Mouse (Mus musculus): ENCODE results near the gene Nell2. TPM values are rescaled to one million over a fixed set of nuclear protein-coding genes. Genes with fewer than 3 reads are reported as not detected.
"Not testable (repeated sequence)": the region's sequence is repeated elsewhere in the genome, so short reads cannot be mapped to it uniquely, and the experiment has no call there.

Nell2 gene
- total RNA-seq, 2 experiments from 2014 or later = 738 to 777 TPM

- H3K27ac ChIP-seq = no peak overlapping the region
- no peak for TF ChIP-seq CTCF (conservative IDR thresholded peaks at IDR 0.05)
These were observed 287.2 kb downstream of the Nell2 start for GRCm38 (mm10) chr15:95241161-95241560.

GRCm38 (mm10) chr15:95237021-95237420 is 291.3 kb downstream of the Nell2 start:
- not testable (repeated sequence) for H3K4me3 ChIP-seq; H3K27ac ChIP-seq; DNase-seq (ENCODE audit: low spot score in 2 of 2)

More at GRCm38 (mm10) chr15:95241161-95241560, 287.2 kb downstream of the Nell2 start:
- DNase-seq (ENCODE audit: low spot score in 2 of 2) = no peak
- H3K4me3 ChIP-seq = no peak overlapping the region

- Histone ChIP-seq H3K27ac (peak overlapping the region; percentile 33), H3K4me3 (no peak overlapping the region)
- TF ChIP-seq CTCF (conservative IDR thresholded peaks at IDR 0.05) = no peak
- DNase-seq (ENCODE audit: low spot score in 2 of 2) = no peak
These were observed 291.9 kb downstream of the Nell2 start for GRCm38 (mm10) chr15:95236509-95236908.

DNA sequence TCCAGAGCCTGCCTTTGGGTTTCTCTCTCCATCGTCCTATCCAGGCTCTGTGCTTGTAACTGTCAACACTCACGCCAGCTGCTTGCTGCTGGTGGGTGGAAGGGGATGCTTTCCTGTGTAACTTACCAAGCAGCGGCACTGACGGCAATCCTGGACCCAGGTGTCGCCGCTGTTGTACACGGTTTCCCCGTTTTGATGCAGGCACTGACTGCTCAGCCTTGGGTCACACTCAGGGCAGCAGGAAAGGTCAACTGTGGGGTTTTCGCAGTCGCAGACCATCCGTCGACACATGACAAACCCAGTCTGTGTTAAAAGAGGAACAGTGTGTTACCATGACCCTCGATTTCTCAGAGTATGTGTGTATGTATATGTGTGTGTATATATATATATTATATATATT is 297.2 kb downstream of the Nell2 start:
- peak overlapping the region; percentile 18; the same call in 1 of the 2 replicates for H3K27ac ChIP-seq
- TF ChIP-seq CTCF (conservative IDR thresholded peaks at IDR 0.05) = no peak
- no peak for DNase-seq (ENCODE audit: low spot score in 2 of 2)
- no peak overlapping the region for H3K4me3 ChIP-seq

GRCm38 (mm10) chr15:95216640-95217365 is 311.6 kb downstream of the Nell2 start:
- Histone ChIP-seq H3K27ac (peak overlapping the region; percentile 61), H3K4me3 (no peak overlapping the region)
- TF ChIP-seq CTCF (conservative IDR thresholded peaks at IDR 0.05) = no peak
- DNase-seq (ENCODE audit: low spot score in 2 of 2) = peak; percentile 68 to 74

DNA sequence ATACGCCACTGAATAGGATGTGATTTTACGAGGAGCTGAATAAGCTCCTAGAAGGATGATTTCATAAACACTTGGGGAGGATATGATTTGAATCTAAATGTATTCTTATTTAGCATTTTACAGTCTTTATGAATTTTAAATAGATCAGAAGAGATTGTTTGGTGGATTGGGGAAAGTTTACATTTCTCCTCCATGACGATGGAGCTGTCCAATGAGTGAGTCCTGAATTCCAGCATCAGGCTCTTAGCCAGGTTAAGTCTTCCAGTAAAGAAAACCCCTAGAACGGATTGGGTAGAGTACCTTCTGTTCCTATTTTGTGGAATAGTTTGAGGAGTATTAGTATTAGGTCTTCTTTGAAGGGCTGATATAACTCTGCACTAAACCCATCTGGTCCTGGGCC is 317.8 kb downstream of the Nell2 start:
- no peak for DNase-seq (ENCODE audit: low spot score in 2 of 2)
- no peak for TF ChIP-seq CTCF (conservative IDR thresholded peaks at IDR 0.05)

GRCm38 (mm10) chr15:95209186-95209585 is 319.2 kb downstream of the Nell2 start:
- no peak for DNase-seq (ENCODE audit: low spot score in 2 of 2)
- H3K4me3 ChIP-seq = no peak overlapping the region
- TF ChIP-seq CTCF (conservative IDR thresholded peaks at IDR 0.05) = no peak
- H3K27ac ChIP-seq = no peak overlapping the region

More for the DNA sequence above, 317.8 kb downstream of the Nell2 start:
- no peak overlapping the region for H3K4me3 ChIP-seq
- no peak overlapping the region for H3K27ac ChIP-seq

- Histone ChIP-seq H3K4me3 (no peak overlapping the region), H3K27ac (no peak overlapping the region)
- TF ChIP-seq CTCF (conservative IDR thresholded peaks at IDR 0.05) = no peak
- DNase-seq (ENCODE audit: low spot score in 2 of 2) = no peak
These were observed 334.6 kb downstream of the Nell2 start for GRCm38 (mm10) chr15:95193661-95194280.

- no peak for TF ChIP-seq CTCF (conservative IDR thresholded peaks at IDR 0.05)
- DNase-seq (ENCODE audit: low spot score in 2 of 2) = no peak
- H3K27ac ChIP-seq = no peak overlapping the region
- H3K4me3 ChIP-seq = no peak overlapping the region
These were observed 335.4 kb downstream of the Nell2 start for GRCm38 (mm10) chr15:95192951-95193350.

- no peak for DNase-seq (ENCODE audit: low spot score in 2 of 2)
- H3K27ac ChIP-seq = no peak overlapping the region
These were observed 342.1 kb downstream of the Nell2 start for GRCm38 (mm10) chr15:95186226-95186625.

GRCm38 (mm10) chr15:95185419-95185818 is 342.9 kb downstream of the Nell2 start:
- no peak for TF ChIP-seq CTCF (conservative IDR thresholded peaks at IDR 0.05)
- H3K27ac ChIP-seq = 0 out of 2 replicates have a peak overlapping the region, but pooled peaks have one; percentile 23
- H3K4me3 ChIP-seq = 0 out of 2 replicates have a peak overlapping the region, but pooled peaks have one; percentile 13
- peak in 1 of 2 experiments; percentile 13 for DNase-seq (ENCODE audit: low spot score in 2 of 2)

More at GRCm38 (mm10) chr15:95186226-95186625, 342.1 kb downstream of the Nell2 start:
- H3K4me3 ChIP-seq = no peak overlapping the region
- no peak for TF ChIP-seq CTCF (conservative IDR thresholded peaks at IDR 0.05)

DNA sequence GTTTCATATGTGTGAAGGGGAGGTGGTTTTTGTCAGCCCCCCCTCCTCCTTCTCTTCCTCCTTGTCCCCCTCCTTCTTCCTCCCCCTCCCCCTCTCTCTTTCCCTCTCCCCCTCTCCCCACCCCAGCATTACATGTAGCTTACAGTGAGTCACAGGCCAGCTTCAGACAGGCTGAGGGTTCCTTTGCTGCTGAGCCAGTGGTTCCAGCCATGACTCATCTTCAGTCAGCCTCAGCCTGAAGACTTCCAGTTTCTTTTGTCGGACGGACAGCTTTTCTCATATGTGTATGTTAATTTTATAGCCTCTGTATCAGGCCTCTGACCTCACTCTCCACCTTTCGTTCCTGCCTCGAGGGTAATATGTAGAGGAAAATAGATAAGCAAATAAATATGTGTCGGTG is 344.9 kb downstream of the Nell2 start:
- TF ChIP-seq CTCF (conservative IDR thresholded peaks at IDR 0.05) = no peak
- Histone ChIP-seq H3K4me3 (no peak overlapping the region), H3K27ac (no peak overlapping the region)
- DNase-seq (ENCODE audit: low spot score in 2 of 2) = no peak

GRCm38 (mm10) chr15:95156828-95157227 is 371.5 kb downstream of the Nell2 start:
- Histone ChIP-seq H3K4me3 (no peak overlapping the region), H3K27ac (no peak overlapping the region)
- TF ChIP-seq CTCF (conservative IDR thresholded peaks at IDR 0.05) = no peak
- no peak for DNase-seq (ENCODE audit: low spot score in 2 of 2)

DNA sequence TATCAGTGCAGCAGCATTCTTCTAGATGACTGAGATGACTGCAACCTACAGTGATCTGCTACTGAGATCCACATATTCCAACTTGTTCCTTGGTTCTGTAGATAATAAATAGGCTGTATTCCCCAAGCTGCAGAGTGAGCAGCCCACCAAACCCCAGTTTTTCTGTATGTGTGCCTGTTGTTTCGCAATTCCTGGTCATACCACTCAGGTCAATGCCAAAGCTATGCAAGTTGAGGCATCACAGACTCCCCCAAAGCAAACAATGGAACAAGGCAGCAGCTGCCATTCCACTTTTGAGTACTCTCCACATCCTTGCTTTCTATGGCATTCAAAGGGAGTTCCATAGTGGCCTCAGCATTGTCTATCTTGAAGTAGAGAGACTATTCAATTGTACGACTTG is 383.2 kb downstream of the Nell2 start:
- Histone ChIP-seq H3K4me3 (no peak overlapping the region), H3K27ac (no peak overlapping the region)
- TF ChIP-seq CTCF (conservative IDR thresholded peaks at IDR 0.05) = no peak
- DNase-seq (ENCODE audit: low spot score in 2 of 2) = no peak

Data from layer of hippocampus, adult 2 months (tissue).